Mouse (Mus musculus) hindbrain, embryonic 14.5 days (tissue): ENCODE results near the gene Nek7. TPM values are rescaled to one million over a fixed set of nuclear protein-coding genes. Genes with fewer than 3 reads are reported as not detected.
A peak's percentile ranks its signal among the peaks of the same experiment; 100 is the strongest.

ENCODE experiments used
- ATAC-seq: fragments of 200-750 bp; cut with Nextera tagmentation; 2 replicates; pipeline ENCODE4 v1.8.0; 2017; ENCODE audit warnings: moderate number of reproducible peaks, mild to moderate bottlenecking, moderate TSS enrichment, moderate library complexity; ENCODE audit not compliant: low FRiP score
- DNase-seq: peaks from one replicate; pipeline ENCODE4 v3.0.0-alpha.2; 2015; ENCODE audit warnings: low spot score
- H3K27ac ChIP-seq: fragments of 300-500 bp; sonication (generic); 2 replicates; pipeline ENCODE4 v1.5.1; 2014; ENCODE audit warnings: mild to moderate bottlenecking, moderate library complexity
- H3K27me3 ChIP-seq: fragments of 300-500 bp; sonication (generic); 2 replicates; pipeline ENCODE4 v1.6.1; 2014; ENCODE audit warnings: mild to moderate bottlenecking, low read length, mixed read lengths; ENCODE audit not compliant: control insufficient read depth, insufficient read depth
- H3K36me3 ChIP-seq: fragments of 300-500 bp; sonication (generic); replicated peaks from 2 replicates; pipeline ENCODE4 v1.6.1; 2014; ENCODE audit not compliant: control insufficient read depth, insufficient read depth
- H3K4me1 ChIP-seq: fragments of 300-500 bp; sonication (generic); replicated peaks from 2 replicates; pipeline ENCODE4 v1.6.1; 2014; ENCODE audit warnings: antibody characterized with exemption, low read length, mixed read lengths; ENCODE audit not compliant: control insufficient read depth, insufficient read depth
- H3K4me2 ChIP-seq: fragments of 300-500 bp; sonication (generic); replicated peaks from 2 replicates; pipeline ENCODE4 v1.6.1; 2014; ENCODE audit warnings: mild to moderate bottlenecking, moderate library complexity
- H3K4me3 ChIP-seq: fragments of 300-500 bp; sonication (generic); replicated peaks from 2 replicates; pipeline ENCODE4 v1.5.1; 2014; ENCODE audit warnings: mild to moderate bottlenecking, low read length
- H3K9ac ChIP-seq: fragments of 300-500 bp; sonication (generic); 2 replicates; pipeline ENCODE4 v1.6.1; 2014
- H3K9me3 ChIP-seq: fragments of 300-500 bp; sonication (generic); 2 replicates; pipeline ENCODE4 v1.6.1; 2016; ENCODE audit warnings: low read length; ENCODE audit not compliant: control insufficient read depth
- WGBS: fragments of 180-500 bp; shearing (Covaris S2); extraction: QIAGEN DNeasy Blood & Tissue Kit; methylation state at CpG from one replicate; pipeline ENCODE4 v1.1.7; 2014; 5-methylcytosine and 5-hydroxymethylcytosine counted together
- polyA plus RNA-seq: library from polyadenylated mRNA; unstranded; fragments of >200 nt; fragmentation: Nextera tagmentation; extraction: Ambion mirVana; gene quantifications from 2 replicates; pipeline ENCODE4 v1.2.1, GENCODE M21; 2014

The Nek7 gene
- polyA plus RNA-seq, 1 experiment from 2014 or later = 12.4 TPM

DNA sequence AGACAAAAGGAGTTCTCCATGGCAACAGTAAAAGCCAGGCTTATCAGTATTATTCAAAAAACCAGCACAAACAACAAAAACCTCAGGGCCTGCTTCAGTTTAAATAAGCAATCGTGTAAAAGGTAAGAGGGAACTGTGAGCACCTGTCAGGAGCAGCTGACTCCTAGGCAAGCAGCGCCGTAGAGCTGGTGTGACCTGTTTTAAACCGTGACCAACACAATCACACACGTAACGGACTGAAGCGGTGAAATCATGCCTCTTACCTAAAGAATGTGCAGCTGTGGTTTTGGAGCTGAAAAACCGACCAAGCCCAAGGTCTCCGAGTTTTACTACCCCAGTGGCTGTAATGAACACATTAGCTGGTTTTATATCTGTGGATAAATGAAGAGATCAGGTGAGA lies 104.6 kb downstream of the Nek7 start:
- no peak for ATAC-seq
- WGBS = 58% methylated on average over 9 of the region's 9 CpGs
- no peaks in the 10 kb centered on the region for H3K36me3 ChIP-seq
- no peaks in the 10 kb centered on the region for H3K9me3 ChIP-seq
- H3K4me1 ChIP-seq = no peaks in the 10 kb centered on the region
- H3K4me2 ChIP-seq = no peak overlapping the region
- no peaks in the 10 kb centered on the region for H3K27me3 ChIP-seq
- DNase-seq = no peak
- no peak overlapping the region for H3K4me3 ChIP-seq
- H3K27ac ChIP-seq = no peak overlapping the region
- no peak overlapping the region for H3K9ac ChIP-seq

GRCm38 (mm10) chr1:138513982-138514381 lies 106.0 kb downstream of the Nek7 start:
- no peaks in the 10 kb centered on the region for H3K4me1 ChIP-seq
- H3K27ac ChIP-seq = no peak overlapping the region
- no peak overlapping the region for H3K9ac ChIP-seq
- H3K36me3 ChIP-seq = no peaks in the 10 kb centered on the region
- DNase-seq (no peak), ATAC-seq (no peak)
- 71% methylated on average over 4 of the region's 4 CpGs for WGBS
- no peak overlapping the region for H3K4me2 ChIP-seq
- H3K4me3 ChIP-seq = no peak overlapping the region
- no peaks in the 10 kb centered on the region for H3K9me3 ChIP-seq
- H3K27me3 ChIP-seq = no peaks in the 10 kb centered on the region

DNA sequence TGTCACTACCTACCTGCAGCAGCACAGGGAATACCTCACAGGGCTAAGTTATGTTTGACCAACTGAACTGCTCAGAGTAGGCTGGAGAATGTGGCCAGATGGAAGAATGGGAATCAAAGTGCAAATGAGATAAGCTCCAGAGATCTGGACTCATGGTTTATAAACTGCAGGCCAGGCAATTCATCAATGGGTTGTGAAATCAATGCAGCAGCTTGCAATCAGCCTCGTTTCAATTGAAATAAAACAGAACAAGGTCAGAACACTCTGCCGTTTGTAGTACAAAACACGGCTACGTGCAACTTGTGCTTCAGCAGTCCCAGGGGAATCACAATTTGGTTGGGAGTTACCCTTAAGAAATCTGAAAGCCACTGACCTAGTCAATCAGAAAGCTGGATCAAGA lies 109.4 kb downstream of the Nek7 start:
- Histone ChIP-seq H3K27me3 (no peaks in the 10 kb centered on the region), H3K36me3 (no peaks in the 10 kb centered on the region), H3K4me3 (no peak overlapping the region), H3K9me3 (no peaks in the 10 kb centered on the region), H3K4me2 (no peak overlapping the region), H3K4me1 (peaks cover 8% of the 10 kb centered on the region), H3K27ac (no peak overlapping the region), H3K9ac (no peak overlapping the region)
- DNase-seq (no peak), ATAC-seq (no peak)
- 62% methylated on average over 4 of the region's 4 CpGs for WGBS

DNA sequence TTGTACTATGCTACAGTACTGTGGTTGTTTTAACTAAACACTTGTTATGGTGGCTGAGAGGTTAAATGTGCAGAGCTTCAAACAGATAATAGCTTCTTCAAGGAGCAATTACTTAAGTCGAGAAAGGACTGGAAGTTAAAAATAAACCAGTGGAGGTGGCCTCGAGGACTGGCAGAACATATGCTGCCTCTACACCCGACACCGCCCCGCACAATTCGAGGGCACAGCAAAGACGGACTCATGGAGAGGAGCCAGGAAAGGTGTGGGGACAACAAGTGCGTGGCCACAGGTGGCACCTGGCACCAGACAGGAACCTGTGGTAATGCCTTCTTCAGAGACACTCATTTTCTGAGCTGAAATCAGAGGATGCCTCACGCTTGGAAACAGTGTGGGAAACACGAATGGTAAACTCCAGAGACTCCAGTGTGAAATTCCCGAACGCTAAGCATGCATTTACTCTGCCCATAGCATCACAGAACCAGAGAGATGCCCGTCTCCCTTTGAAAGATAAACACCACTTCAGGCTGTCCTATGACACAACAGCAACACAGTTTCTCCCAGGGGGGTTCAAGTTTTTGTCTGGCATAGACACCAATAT lies 112.4 kb downstream of the Nek7 start:
- H3K4me3 ChIP-seq = no peak overlapping the region
- no peak for ATAC-seq
- no peaks in the 10 kb centered on the region for H3K36me3 ChIP-seq
- H3K27me3 ChIP-seq = no peaks in the 10 kb centered on the region
- H3K27ac ChIP-seq = no peak overlapping the region
- peaks cover 14% of the 10 kb centered on the region for H3K4me1 ChIP-seq
- H3K4me2 ChIP-seq = no peak overlapping the region
- WGBS = 74% methylated on average over 13 of the region's 13 CpGs
- H3K9me3 ChIP-seq = no peaks in the 10 kb centered on the region
- no peak for DNase-seq
- H3K9ac ChIP-seq = no peak overlapping the region

- no peak for DNase-seq
- H3K27me3 ChIP-seq = no peaks in the 10 kb centered on the region
- H3K9me3 ChIP-seq = no peaks in the 10 kb centered on the region
- ATAC-seq = no peak
- no peak overlapping the region for H3K27ac ChIP-seq
- H3K36me3 ChIP-seq = no peaks in the 10 kb centered on the region
- H3K4me1 ChIP-seq = peaks cover 14% of the 10 kb centered on the region
- no peak overlapping the region for H3K9ac ChIP-seq
- H3K4me2 ChIP-seq = no peak overlapping the region
- no peak overlapping the region for H3K4me3 ChIP-seq
- 33% methylated on average over 4 of the region's 4 CpGs for WGBS
These were observed 112.9 kb downstream of the Nek7 start for GRCm38 (mm10) chr1:138507014-138507413.

DNA sequence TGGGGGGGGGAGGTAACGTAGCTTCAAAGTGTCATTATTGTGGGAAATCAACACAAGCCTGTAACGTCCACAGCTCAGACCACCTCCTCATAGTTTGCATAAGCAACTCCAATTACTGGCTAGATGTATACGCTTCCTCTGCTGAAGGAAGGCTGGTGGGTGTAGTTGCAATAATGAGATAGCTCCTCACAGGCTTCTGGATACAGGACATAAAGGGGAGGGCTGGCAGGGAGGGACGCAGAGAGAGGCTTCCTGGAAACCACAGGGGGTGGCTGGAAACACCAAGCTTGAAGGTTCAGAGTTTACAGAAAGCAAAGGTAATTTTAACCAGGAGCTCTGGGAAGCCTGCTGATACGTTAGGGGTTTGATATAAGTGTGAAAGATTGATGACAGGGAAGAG lies 115.7 kb downstream of the Nek7 start:
- H3K4me2 ChIP-seq = no peak overlapping the region
- H3K4me3 ChIP-seq = no peak overlapping the region
- H3K27ac ChIP-seq = no peak overlapping the region
- H3K27me3 ChIP-seq = no peaks in the 10 kb centered on the region
- 36% methylated on average over 5 of the region's 5 CpGs for WGBS
- H3K9ac ChIP-seq = no peak overlapping the region
- no peak for ATAC-seq
- H3K36me3 ChIP-seq = no peaks in the 10 kb centered on the region
- no peaks in the 10 kb centered on the region for H3K9me3 ChIP-seq
- DNase-seq = no peak
- peaks cover 37% of the 10 kb centered on the region for H3K4me1 ChIP-seq

DNA sequence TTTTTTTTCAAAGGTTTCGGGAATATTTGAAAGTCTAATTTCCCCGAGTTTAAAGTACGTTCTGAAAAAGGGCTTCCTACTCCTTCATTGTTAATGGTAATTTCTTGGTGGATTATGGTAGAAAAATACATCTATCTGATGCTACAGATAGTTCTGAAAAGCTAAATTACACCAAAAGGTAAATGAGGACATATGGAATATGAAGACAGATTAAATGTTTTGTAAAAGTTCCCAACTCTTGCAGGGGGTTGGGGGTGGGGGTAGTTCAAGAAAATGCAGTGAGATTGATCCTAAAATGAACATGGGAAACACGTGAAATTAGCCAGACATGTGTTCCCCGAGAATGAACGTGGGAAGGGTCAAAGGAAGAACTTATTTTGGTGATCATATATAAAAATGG lies 119.2 kb downstream of the Nek7 start:
- H3K9ac ChIP-seq = no peak overlapping the region
- DNase-seq (no peak), ATAC-seq (no peak)
- peak overlapping the region; percentile 47; the same call in 1 of the 2 replicates for H3K4me2 ChIP-seq
- H3K36me3 ChIP-seq = no peaks in the 10 kb centered on the region
- no peaks in the 10 kb centered on the region for H3K27me3 ChIP-seq
- no peaks in the 10 kb centered on the region for H3K9me3 ChIP-seq
- H3K4me3 ChIP-seq = no peak overlapping the region
- H3K4me1 ChIP-seq = peaks cover 53% of the 10 kb centered on the region
- 14% methylated on average over 6 of the region's 6 CpGs for WGBS
- peak overlapping the region; percentile 94 for H3K27ac ChIP-seq

DNA sequence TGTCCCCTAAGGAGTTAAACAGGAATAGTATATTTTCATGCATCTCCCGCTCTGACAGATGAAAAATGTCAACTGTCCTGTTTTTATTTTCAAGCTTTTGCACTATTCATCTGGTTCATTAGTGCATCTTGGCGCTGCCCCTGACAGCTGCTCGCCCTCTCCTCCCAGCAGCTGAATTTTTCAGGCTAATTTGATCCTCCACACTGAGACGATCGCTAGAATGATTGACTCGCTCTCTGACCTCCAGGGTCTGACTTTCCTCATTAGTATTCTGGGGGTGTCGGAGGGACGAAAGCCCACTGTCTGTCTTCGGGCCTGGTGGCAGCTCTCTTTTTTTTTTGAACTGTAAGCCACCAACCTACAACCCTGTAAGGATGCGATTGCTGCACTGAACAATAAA lies 119.8 kb downstream of the Nek7 start:
- H3K9ac ChIP-seq = peak overlapping the region; percentile 32; the same call in 1 of the 2 replicates
- 5% methylated on average over 10 of the region's 10 CpGs for WGBS
- peak overlapping the region; percentile 47 for H3K4me2 ChIP-seq
- ATAC-seq = peak; percentile 53
- DNase-seq = peak; percentile 75
- H3K27ac ChIP-seq = peak overlapping the region; percentile 94
- no peaks in the 10 kb centered on the region for H3K9me3 ChIP-seq
- H3K4me1 ChIP-seq = peaks cover 53% of the 10 kb centered on the region
- H3K27me3 ChIP-seq = no peaks in the 10 kb centered on the region
- H3K36me3 ChIP-seq = no peaks in the 10 kb centered on the region
- H3K4me3 ChIP-seq = no peak overlapping the region

DNA sequence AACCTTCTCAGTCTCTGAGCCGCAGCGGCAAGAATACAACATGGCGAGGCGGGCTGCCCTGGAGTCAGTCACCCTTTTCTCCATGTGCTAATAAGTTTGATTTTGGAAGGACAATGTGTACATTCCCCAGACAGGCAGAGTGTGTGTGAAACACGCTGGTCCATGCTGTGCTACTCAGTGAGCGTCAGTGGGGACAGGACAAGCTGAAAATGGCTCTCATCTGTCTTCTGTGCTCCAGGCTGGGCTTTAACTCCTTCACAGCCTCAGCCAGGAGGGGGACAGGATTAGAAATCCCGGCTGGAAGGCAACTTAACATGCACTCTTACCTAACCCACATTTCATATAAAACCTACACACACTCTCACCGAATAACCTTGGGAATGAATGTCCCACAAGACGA lies 120.5 kb downstream of the Nek7 start:
- DNase-seq = peak; percentile 63
- no peaks in the 10 kb centered on the region for H3K9me3 ChIP-seq
- no peaks in the 10 kb centered on the region for H3K36me3 ChIP-seq
- H3K9ac ChIP-seq = peak overlapping the region; percentile 32
- peak overlapping the region; percentile 47 for H3K4me2 ChIP-seq
- peak; percentile 68 for ATAC-seq
- no peaks in the 10 kb centered on the region for H3K27me3 ChIP-seq
- H3K4me1 ChIP-seq = peaks cover 47% of the 10 kb centered on the region
- 14% methylated on average over 9 of the region's 9 CpGs for WGBS
- peak overlapping the region; percentile 94 for H3K27ac ChIP-seq
- H3K4me3 ChIP-seq = peak overlapping the region; percentile 10; the same call in 1 of the 2 replicates
